Mouse (Mus musculus) stomach, postnatal 0 days (tissue): ENCODE results near the gene Rpl36a. TPM values are rescaled to one million over a fixed set of nuclear protein-coding genes. Genes with fewer than 3 reads are reported as not detected.
A peak's percentile ranks its signal among the peaks of the same experiment; 100 is the strongest.

Experiments
- ATAC-seq: fragments of 200-750 bp; cut with Nextera tagmentation; 2 replicates; pipeline ENCODE4 v1.8.0; 2017; ENCODE audit not compliant: low FRiP score, low TSS enrichment
- DNase-seq: peaks from one replicate; pipeline ENCODE4 v3.0.0-alpha.2; 2016; ENCODE audit warnings: low spot score
- H3K27ac ChIP-seq: fragments of 300-500 bp; sonication (generic); replicated peaks from 2 replicates; pipeline ENCODE4 v1.5.1; 2014; ENCODE audit warnings: mild to moderate bottlenecking, control low read depth
- H3K27me3 ChIP-seq: fragments of 300-500 bp; sonication (generic); 2 replicates; pipeline ENCODE4 v1.6.1; 2014; ENCODE audit warnings: low read length; ENCODE audit not compliant: control insufficient read depth, insufficient read depth
- H3K36me3 ChIP-seq: fragments of 300-500 bp; sonication (generic); 2 replicates; pipeline ENCODE4 v1.6.1; 2014; ENCODE audit warnings: low read length, mixed read lengths; ENCODE audit not compliant: control insufficient read depth, insufficient read depth
- H3K4me1 ChIP-seq: fragments of 300-500 bp; sonication (generic); replicated peaks from 2 replicates; pipeline ENCODE4 v1.6.1; 2014; ENCODE audit warnings: antibody characterized with exemption; ENCODE audit not compliant: control insufficient read depth, insufficient read depth
- H3K4me2 ChIP-seq: fragments of 300-500 bp; sonication (generic); replicated peaks from 2 replicates; pipeline ENCODE4 v1.6.1; 2014; ENCODE audit warnings: low read depth, mild to moderate bottlenecking, control low read depth, moderate library complexity
- H3K4me3 ChIP-seq: fragments of 300-500 bp; sonication (generic); 2 replicates; pipeline ENCODE4 v1.5.1; 2014; ENCODE audit warnings: low read depth, low read length, control low read depth
- H3K9ac ChIP-seq: fragments of 300-500 bp; sonication (generic); 2 replicates; pipeline ENCODE4 v1.6.1; 2014; ENCODE audit warnings: mild to moderate bottlenecking, low read length, control low read depth, mixed read lengths
- H3K9me3 ChIP-seq: fragments of 300-500 bp; sonication (generic); 2 replicates; pipeline ENCODE4 v1.6.1; 2016; ENCODE audit warnings: low read length; ENCODE audit not compliant: control insufficient read depth
- CTCF ChIP-seq: IDR thresholded peaks from 2 replicates; pipeline ENCODE4 v1.5.1; 2016; ENCODE audit warnings: antibody characterized with exemption, low read depth, mild to moderate bottlenecking, moderate library complexity
- EP300 ChIP-seq: optimal IDR thresholded peaks from 2 replicates; pipeline ENCODE3; 2016; ENCODE audit warnings: antibody characterized with exemption
- WGBS: fragments of 180-500 bp; shearing (Covaris S2); extraction: QIAGEN DNeasy Blood & Tissue Kit; methylation state at CpG from one replicate; pipeline ENCODE4 v1.1.7; 2014; 5-methylcytosine and 5-hydroxymethylcytosine counted together
- polyA plus RNA-seq: library from polyadenylated mRNA; unstranded; fragments of >200 nt; fragmentation: Nextera tagmentation; extraction: Ambion mirVana; gene quantifications from 2 replicates; pipeline ENCODE4 v1.2.1, GENCODE M21; 2015

Gene Rpl36a
- polyA plus RNA-seq, 1 experiment from 2014 or later: 471 TPM

- Histone ChIP-seq H3K9me3 (no peaks in the 10 kb centered on the region), H3K4me1 (no peaks in the 10 kb centered on the region), H3K4me2 (no peak overlapping the region), H3K27me3 (no peaks in the 10 kb centered on the region), H3K36me3 (no peaks in the 10 kb centered on the region), H3K27ac (no peak overlapping the region), H3K9ac (no peak overlapping the region), H3K4me3 (no peak overlapping the region)
- DNase-seq (no peak), ATAC-seq (no peak)
- 85% methylated on average over 4 of the region's 4 CpGs for WGBS
- no peak for TF ChIP-seq CTCF
- no peak for TF ChIP-seq EP300
These were observed 7.6 kb upstream of the Rpl36a start for GRCm38 (mm10) chrX:134577896-134578295.

GRCm38 (mm10) chrX:134580528-134581305 is 4.7 kb upstream of the Rpl36a start:
- Histone ChIP-seq H3K9ac (no peak overlapping the region), H3K36me3 (no peaks in the 10 kb centered on the region), H3K4me1 (no peaks in the 10 kb centered on the region), H3K27me3 (no peaks in the 10 kb centered on the region), H3K9me3 (no peaks in the 10 kb centered on the region), H3K4me3 (no peak overlapping the region), H3K27ac (no peak overlapping the region), H3K4me2 (no peak overlapping the region)
- no peak for ATAC-seq
- WGBS: 80% methylated on average over 14 of the region's 14 CpGs
- DNase-seq: no peak
- TF ChIP-seq CTCF (no peak), EP300 (no peak)

GRCm38 (mm10) chrX:134582270-134582669 is 3.2 kb upstream of the Rpl36a start:
- H3K36me3 ChIP-seq: no peaks in the 10 kb centered on the region
- ATAC-seq (no peak), DNase-seq (no peak)
- no peak overlapping the region for H3K9ac ChIP-seq
- H3K9me3 ChIP-seq: no peaks in the 10 kb centered on the region
- no peak overlapping the region for H3K4me2 ChIP-seq
- TF ChIP-seq EP300 (no peak), CTCF (no peak)
- H3K27me3 ChIP-seq: no peaks in the 10 kb centered on the region
- WGBS: 81% methylated on average over 11 of the region's 11 CpGs
- no peak overlapping the region for H3K27ac ChIP-seq
- no peak overlapping the region for H3K4me3 ChIP-seq
- no peaks in the 10 kb centered on the region for H3K4me1 ChIP-seq

GRCm38 (mm10) chrX:134582888-134583669 is 2.4 kb upstream of the Rpl36a start, which contains the start of gene Btk:
Btk (minus strand) TSS chrX:134583570.
- Histone ChIP-seq H3K9me3 (no peaks in the 10 kb centered on the region), H3K36me3 (no peaks in the 10 kb centered on the region), H3K9ac (no peak within 1 kb of the TSS), H3K4me2 (no peak within 1 kb of the TSS), H3K4me3 (no peak within 1 kb of the TSS), H3K27ac (no peak within 1 kb of the TSS), H3K4me1 (no peaks in the 10 kb centered on the region), H3K27me3 (no peaks in the 10 kb centered on the region)
- DNase-seq (no peak), ATAC-seq (no peak)
- TF ChIP-seq CTCF (no peak), EP300 (no peak)
- WGBS: 75% methylated on average over 11 of the region's 11 CpGs

- H3K27me3 ChIP-seq: no peaks in the 10 kb centered on the region
- WGBS: 37% methylated on average over 8 of the region's 8 CpGs
- H3K9ac ChIP-seq: peak overlapping the region; percentile 61
- H3K4me2 ChIP-seq: peak overlapping the region; percentile 52
- H3K27ac ChIP-seq: peak overlapping the region; percentile 85; the same call in 1 of the 2 replicates
- TF ChIP-seq CTCF (no peak), EP300 (no peak)
- H3K36me3 ChIP-seq: no peaks in the 10 kb centered on the region
- H3K4me1 ChIP-seq: no peaks in the 10 kb centered on the region
- ATAC-seq (no peak), DNase-seq (no peak)
- H3K4me3 ChIP-seq: peak overlapping the region; percentile 43
- H3K9me3 ChIP-seq: no peaks in the 10 kb centered on the region
These were observed 993 bp downstream of the Rpl36a start for GRCm38 (mm10) chrX:134586447-134586846.

GRCm38 (mm10) chrX:134588261-134588660 is 2.8 kb downstream of the Rpl36a start:
- Histone ChIP-seq H3K9ac (no peak overlapping the region), H3K9me3 (no peaks in the 10 kb centered on the region), H3K27me3 (no peaks in the 10 kb centered on the region), H3K4me1 (no peaks in the 10 kb centered on the region), H3K4me3 (no peak overlapping the region), H3K4me2 (no peak overlapping the region), H3K36me3 (no peaks in the 10 kb centered on the region), H3K27ac (no peak overlapping the region)
- 80% methylated on average over 4 of the region's 4 CpGs for WGBS
- ATAC-seq (no peak), DNase-seq (no peak)
- no peak for TF ChIP-seq CTCF
- no peak for TF ChIP-seq EP300
